Mouse (Mus musculus): Measurements from ENCODE around the gene Gm13278. TPM values are rescaled to one million over a fixed set of nuclear protein-coding genes. Genes with fewer than 3 reads are reported as not detected.
"Not testable (repeated sequence)": the region's sequence is repeated elsewhere in the genome, so short reads cannot be mapped to it uniquely, and the experiment has no call there.

The Gm13278 gene
- polyA plus RNA-seq, 1 experiment from 2014 or later = not detected

DNA sequence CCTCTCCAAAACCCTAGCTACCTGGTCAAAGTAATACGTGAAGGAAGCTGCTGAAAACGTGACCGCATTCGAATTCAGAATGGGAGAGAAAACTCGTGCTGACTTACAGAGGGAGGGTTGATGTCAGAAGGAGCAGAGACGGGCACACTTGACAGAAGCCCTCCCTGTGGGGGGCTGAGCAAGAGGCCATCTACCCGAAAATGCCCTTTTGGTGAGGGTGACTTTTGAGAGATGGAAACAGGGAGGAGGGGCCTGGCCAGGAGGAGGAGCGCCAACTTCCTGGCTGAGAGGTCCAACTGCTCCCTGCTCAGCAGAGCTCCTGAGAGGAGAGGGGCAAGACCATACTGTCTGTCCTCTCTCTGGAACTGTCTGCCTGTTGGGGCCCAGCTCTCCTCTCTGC lies 13.9 kb downstream of the Gm13278 start, which contains the start of gene Gm13288:
Gene Gm13288, plus strand, starts transcription at position 301 of the 400 bp plus-strand sequence.
- H3K36me3 ChIP-seq (ENCODE audit: control insufficient read depth, insufficient read depth, low read length); ATAC-seq (ENCODE audit: low FRiP score); H3K4me3 ChIP-seq (ENCODE audit: low read depth, low read length); H3K9ac ChIP-seq (ENCODE audit: low read depth, low read length); H3K27me3 ChIP-seq (ENCODE audit: control insufficient read depth, insufficient read depth, low read length); H3K27ac ChIP-seq (ENCODE audit: low read depth, low read length); H3K9me3 ChIP-seq (ENCODE audit: control insufficient read depth, low read length); DNase-seq (ENCODE audit: low spot score); H3K4me1 ChIP-seq (replicated peaks; ENCODE audit: control insufficient read depth, insufficient read depth, low read length); H3K4me2 ChIP-seq (replicated peaks; ENCODE audit: low read depth, low read length): not testable (repeated sequence)
- WGBS = no CpG with 5 or more reads among the region's 8 CpGs

DNA sequence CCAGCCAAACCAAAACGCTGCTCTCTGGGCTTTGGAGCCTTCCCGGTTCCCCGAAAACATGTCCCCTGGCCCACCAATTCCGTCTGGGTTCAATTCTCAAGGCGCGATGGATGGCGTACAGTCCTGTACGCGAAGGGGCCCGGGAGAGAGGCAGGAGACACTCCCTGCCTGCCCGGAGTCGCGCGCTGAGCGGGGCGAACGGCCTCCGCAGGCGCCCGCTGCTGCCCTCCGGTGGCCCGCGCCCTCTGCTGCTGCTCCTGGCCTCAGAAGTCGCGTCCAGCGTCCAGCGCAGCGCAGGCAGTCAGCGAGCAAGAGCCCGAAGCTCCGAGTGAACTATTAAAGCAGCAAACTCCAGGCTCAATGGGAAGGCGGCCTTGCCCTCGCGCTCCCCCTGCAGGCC lies 14.4 kb downstream of the Gm13278 start:
- H3K4me2 ChIP-seq (replicated peaks; ENCODE audit: low read depth, low read length); H3K4me3 ChIP-seq (ENCODE audit: low read depth, low read length); ATAC-seq (ENCODE audit: low FRiP score); H3K9me3 ChIP-seq (ENCODE audit: control insufficient read depth, low read length); H3K36me3 ChIP-seq (ENCODE audit: control insufficient read depth, insufficient read depth, low read length); H3K27ac ChIP-seq (ENCODE audit: low read depth, low read length); DNase-seq (ENCODE audit: low spot score); H3K27me3 ChIP-seq (ENCODE audit: control insufficient read depth, insufficient read depth, low read length); H3K4me1 ChIP-seq (replicated peaks; ENCODE audit: control insufficient read depth, insufficient read depth, low read length); H3K9ac ChIP-seq (ENCODE audit: low read depth, low read length): not testable (repeated sequence)
- 0% methylated on average over 6 of the region's 34 CpGs for WGBS

DNA sequence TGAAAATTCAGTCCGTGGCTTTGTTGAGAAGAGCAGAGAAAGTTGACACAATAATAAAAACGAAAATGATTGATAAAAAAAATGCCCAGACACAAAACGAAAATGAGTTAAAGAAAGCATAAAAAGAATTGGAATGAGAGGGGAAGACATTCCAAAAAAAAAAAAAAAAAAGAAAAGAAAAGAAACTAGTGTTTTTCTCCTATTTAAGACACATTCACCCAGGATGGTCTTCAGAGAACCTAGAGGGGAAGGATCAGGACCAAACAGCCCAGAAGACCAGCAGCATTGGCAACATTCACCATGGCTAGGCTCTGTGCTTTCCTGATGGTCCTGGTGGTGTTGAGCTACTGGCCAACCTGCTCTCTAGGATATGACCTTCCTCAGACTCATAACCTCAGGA lies 24.6 kb downstream of the Gm13278 start, which contains the start of gene Ifna7:
Gene Ifna7, plus strand, starts transcription at position 301 of the 400 bp plus-strand sequence.
- ATAC-seq (ENCODE audit: low FRiP score) = no peak
- WGBS = 75% methylated on average over 3 of the region's 3 CpGs
- no peak within 1 kb of the TSS for H3K4me3 ChIP-seq (ENCODE audit: low read depth, low read length)

DNA sequence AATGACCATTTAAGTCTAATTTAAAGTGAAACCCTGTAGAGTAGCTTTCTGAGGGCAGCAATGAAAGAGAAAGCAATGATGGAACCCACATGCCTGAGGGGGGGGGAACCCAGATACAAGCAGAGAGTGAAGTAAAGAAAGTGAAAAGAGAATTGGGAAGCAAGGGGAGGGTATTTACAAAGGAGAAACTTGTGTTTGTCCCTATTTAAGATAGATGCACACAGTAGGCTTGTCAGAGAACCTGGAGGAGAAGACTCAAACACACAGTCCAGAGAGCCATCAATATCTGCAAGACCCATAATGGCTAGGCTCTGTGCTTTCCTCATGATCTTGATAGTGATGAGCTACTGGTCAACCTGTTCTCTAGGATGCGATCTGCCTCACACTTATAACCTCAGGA lies 28.3 kb downstream of the Gm13278 start, which contains the start of gene Ifna11:
Gene Ifna11, plus strand, starts transcription at position 301 of the 400 bp plus-strand sequence.
- no peak for DNase-seq (ENCODE audit: low spot score)
- Histone ChIP-seq H3K9ac (ENCODE audit: low read depth, low read length) (no peak within 1 kb of the TSS), H3K36me3 (ENCODE audit: control insufficient read depth, insufficient read depth, low read length) (no peaks in the 10 kb centered on the region), H3K4me3 (ENCODE audit: low read depth, low read length) (no peak within 1 kb of the TSS), H3K9me3 (ENCODE audit: control insufficient read depth, low read length) (no peaks in the 10 kb centered on the region), H3K27me3 (ENCODE audit: control insufficient read depth, insufficient read depth, low read length) (no peaks in the 10 kb centered on the region), H3K27ac (ENCODE audit: low read depth, low read length) (no peak within 1 kb of the TSS), H3K4me2 (replicated peaks; ENCODE audit: low read depth, low read length) (no peak within 1 kb of the TSS), H3K4me1 (replicated peaks; ENCODE audit: control insufficient read depth, insufficient read depth, low read length) (no peaks in the 10 kb centered on the region)
- ATAC-seq (ENCODE audit: low FRiP score) = no peak
- 81% methylated on average over 1 of the region's 1 CpGs for WGBS

More for the DNA sequence above, 24.6 kb downstream of the Gm13278 start, which contains the start of gene Ifna7:
- Histone ChIP-seq H3K4me2 (replicated peaks; ENCODE audit: low read depth, low read length) (no peak within 1 kb of the TSS), H3K9ac (ENCODE audit: low read depth, low read length) (no peak within 1 kb of the TSS), H3K36me3 (ENCODE audit: control insufficient read depth, insufficient read depth, low read length) (no peaks in the 10 kb centered on the region), H3K4me1 (replicated peaks; ENCODE audit: control insufficient read depth, insufficient read depth, low read length) (no peaks in the 10 kb centered on the region), H3K27me3 (ENCODE audit: control insufficient read depth, insufficient read depth, low read length) (no peaks in the 10 kb centered on the region), H3K27ac (ENCODE audit: low read depth, low read length) (no peak within 1 kb of the TSS), H3K9me3 (ENCODE audit: control insufficient read depth, low read length) (no peaks in the 10 kb centered on the region)
- no peak for DNase-seq (ENCODE audit: low spot score)

DNA sequence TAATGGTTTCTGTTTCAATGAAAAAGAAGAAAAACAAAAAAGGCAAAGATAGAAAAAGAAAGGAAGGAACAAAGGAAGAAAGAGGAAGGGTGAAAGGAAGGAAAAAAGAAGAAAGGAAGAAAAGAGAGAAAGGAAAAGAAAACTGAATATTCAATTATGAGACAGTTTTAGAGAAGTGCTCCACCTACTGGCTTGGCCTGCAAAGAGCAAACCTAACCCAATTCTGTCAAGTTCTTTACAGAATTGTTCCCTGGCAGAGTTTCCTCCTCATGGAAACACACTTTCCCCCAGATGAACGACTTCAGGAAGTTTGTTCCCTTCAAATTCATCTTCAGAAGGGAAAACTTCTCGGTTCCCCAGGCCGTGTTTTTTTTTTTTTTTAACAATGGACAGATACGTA lies 31.6 kb downstream of the Gm13278 start:
- no peaks in the 10 kb centered on the region for H3K4me1 ChIP-seq (replicated peaks; ENCODE audit: control insufficient read depth, insufficient read depth, low read length)
- no peak overlapping the region for H3K27ac ChIP-seq (ENCODE audit: low read depth, low read length)
- H3K9me3 ChIP-seq (ENCODE audit: control insufficient read depth, low read length) = no peaks in the 10 kb centered on the region
- 27% methylated on average over 4 of the region's 4 CpGs for WGBS
- DNase-seq (ENCODE audit: low spot score) = peak; percentile 27
- no peaks in the 10 kb centered on the region for H3K27me3 ChIP-seq (ENCODE audit: control insufficient read depth, insufficient read depth, low read length)
- H3K9ac ChIP-seq (ENCODE audit: low read depth, low read length) = no peak overlapping the region
- H3K36me3 ChIP-seq (ENCODE audit: control insufficient read depth, insufficient read depth, low read length) = no peaks in the 10 kb centered on the region
- H3K4me3 ChIP-seq (ENCODE audit: low read depth, low read length) = no peak overlapping the region
- H3K4me2 ChIP-seq (replicated peaks; ENCODE audit: low read depth, low read length) = no peak overlapping the region
- no peak for ATAC-seq (ENCODE audit: low FRiP score)

DNA sequence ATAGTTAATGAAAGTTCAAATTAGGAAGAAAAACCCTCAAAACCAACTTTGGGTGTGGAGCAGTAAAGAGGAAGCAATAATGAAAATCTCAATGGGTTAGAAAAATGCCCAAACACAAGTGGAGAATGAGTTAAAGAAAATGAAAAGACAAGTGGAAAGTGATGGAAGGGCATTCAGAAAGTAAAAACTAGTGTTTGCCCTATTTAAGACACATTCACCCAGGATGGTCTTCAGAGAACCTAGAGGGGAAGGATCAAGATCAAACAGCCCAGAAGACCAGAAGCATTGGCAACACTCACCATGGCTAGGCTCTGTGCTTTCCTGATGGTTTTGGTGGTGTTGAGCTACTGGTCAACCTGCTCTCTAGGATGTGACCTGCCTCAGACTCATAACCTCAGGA lies 35.8 kb downstream of the Gm13278 start, which contains the start of gene Ifna6:
Gene Ifna6, plus strand, starts transcription at position 301 of the 400 bp plus-strand sequence.
- not testable (repeated sequence) for H3K27ac ChIP-seq (ENCODE audit: low read depth, low read length); DNase-seq (ENCODE audit: low spot score); H3K4me2 ChIP-seq (replicated peaks; ENCODE audit: low read depth, low read length); H3K36me3 ChIP-seq (ENCODE audit: control insufficient read depth, insufficient read depth, low read length); ATAC-seq (ENCODE audit: low FRiP score); H3K9me3 ChIP-seq (ENCODE audit: control insufficient read depth, low read length); H3K4me1 ChIP-seq (replicated peaks; ENCODE audit: control insufficient read depth, insufficient read depth, low read length); H3K4me3 ChIP-seq (ENCODE audit: low read depth, low read length); H3K9ac ChIP-seq (ENCODE audit: low read depth, low read length); H3K27me3 ChIP-seq (ENCODE audit: control insufficient read depth, insufficient read depth, low read length)

DNA sequence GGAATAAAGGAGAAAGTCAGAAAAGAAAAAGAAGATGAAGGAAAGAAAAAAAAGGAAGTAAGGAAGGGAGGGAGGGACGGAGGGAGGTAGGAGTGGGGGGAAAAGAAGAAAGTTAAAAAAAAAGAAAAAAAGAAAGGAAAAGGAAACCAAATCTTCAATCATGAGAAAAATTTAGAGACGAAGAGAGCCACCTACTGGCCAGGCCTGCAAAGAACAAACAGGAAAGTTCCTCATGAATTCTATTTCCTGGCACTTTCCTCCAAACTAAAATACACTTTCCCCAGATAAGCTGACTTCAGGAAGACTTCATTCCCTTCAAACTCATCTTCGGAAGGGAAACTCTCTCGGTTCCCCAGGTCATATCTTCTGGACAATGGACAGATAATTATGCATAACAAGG lies 39.2 kb downstream of the Gm13278 start:
- ATAC-seq (ENCODE audit: low FRiP score) (no peak), DNase-seq (ENCODE audit: low spot score) (peak; percentile 53)
- Histone ChIP-seq H3K27ac (ENCODE audit: low read depth, low read length) (no peak overlapping the region), H3K4me2 (replicated peaks; ENCODE audit: low read depth, low read length) (no peak overlapping the region), H3K36me3 (ENCODE audit: control insufficient read depth, insufficient read depth, low read length) (no peaks in the 10 kb centered on the region), H3K9me3 (ENCODE audit: control insufficient read depth, low read length) (no peaks in the 10 kb centered on the region), H3K9ac (ENCODE audit: low read depth, low read length) (no peak overlapping the region), H3K4me3 (ENCODE audit: low read depth, low read length) (no peak overlapping the region), H3K27me3 (ENCODE audit: control insufficient read depth, insufficient read depth, low read length) (no peaks in the 10 kb centered on the region), H3K4me1 (replicated peaks; ENCODE audit: control insufficient read depth, insufficient read depth, low read length) (no peaks in the 10 kb centered on the region)
- 35% methylated on average over 4 of the region's 4 CpGs for WGBS

DNA sequence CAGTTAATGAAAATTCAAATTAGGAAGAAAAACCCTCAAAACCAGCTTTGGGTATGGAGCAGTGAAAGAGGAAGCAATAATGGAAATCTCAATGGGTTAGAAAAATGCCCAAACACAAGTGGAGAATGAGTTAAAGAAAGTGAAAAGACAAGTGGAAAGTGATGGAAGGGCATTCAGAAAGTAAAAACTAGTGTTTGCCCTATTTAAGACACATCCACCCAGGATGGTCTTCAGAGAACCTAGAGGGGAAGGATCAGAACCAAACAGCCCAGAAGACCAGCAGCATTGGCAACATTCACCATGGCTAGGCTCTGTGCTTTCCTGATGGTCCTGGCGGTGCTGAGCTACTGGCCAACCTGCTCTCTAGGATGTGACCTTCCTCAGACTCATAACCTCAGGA lies 43.9 kb downstream of the Gm13278 start, which contains the start of gene Ifna5:
Gene Ifna5, plus strand, starts transcription at position 301 of the 400 bp plus-strand sequence.
- WGBS = 93% methylated on average over 1 of the region's 1 CpGs
- not testable (repeated sequence) for H3K9ac ChIP-seq (ENCODE audit: low read depth, low read length); H3K36me3 ChIP-seq (ENCODE audit: control insufficient read depth, insufficient read depth, low read length); H3K4me2 ChIP-seq (replicated peaks; ENCODE audit: low read depth, low read length); H3K27ac ChIP-seq (ENCODE audit: low read depth, low read length); DNase-seq (ENCODE audit: low spot score); H3K4me3 ChIP-seq (ENCODE audit: low read depth, low read length); H3K9me3 ChIP-seq (ENCODE audit: control insufficient read depth, low read length); ATAC-seq (ENCODE audit: low FRiP score); H3K27me3 ChIP-seq (ENCODE audit: control insufficient read depth, insufficient read depth, low read length); H3K4me1 ChIP-seq (replicated peaks; ENCODE audit: control insufficient read depth, insufficient read depth, low read length)

DNA sequence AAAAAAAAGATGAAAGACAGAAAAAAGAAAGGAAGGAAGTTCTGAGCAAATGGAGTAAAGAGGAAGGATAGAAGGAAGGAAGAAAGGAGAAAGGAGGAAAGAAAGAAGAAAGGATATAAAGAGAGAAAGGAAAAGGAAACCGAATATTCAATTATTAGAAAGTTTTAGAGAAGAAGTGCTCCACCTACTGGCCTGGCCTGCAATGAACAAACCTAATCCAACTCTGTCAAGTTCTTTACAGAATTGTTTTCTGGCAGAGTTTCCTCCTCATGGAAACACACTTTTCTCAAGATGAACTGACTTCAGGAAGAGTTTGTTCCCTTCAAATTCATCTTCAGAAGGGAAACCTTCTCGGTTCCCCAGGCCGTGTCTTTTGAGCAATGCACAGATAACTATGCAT lies 47.5 kb downstream of the Gm13278 start:
- Histone ChIP-seq H3K27me3 (ENCODE audit: control insufficient read depth, insufficient read depth, low read length) (no peaks in the 10 kb centered on the region), H3K27ac (ENCODE audit: low read depth, low read length) (no peak overlapping the region), H3K36me3 (ENCODE audit: control insufficient read depth, insufficient read depth, low read length) (no peaks in the 10 kb centered on the region), H3K4me1 (replicated peaks; ENCODE audit: control insufficient read depth, insufficient read depth, low read length) (no peaks in the 10 kb centered on the region), H3K4me3 (ENCODE audit: low read depth, low read length) (no peak overlapping the region), H3K4me2 (replicated peaks; ENCODE audit: low read depth, low read length) (no peak overlapping the region), H3K9me3 (ENCODE audit: control insufficient read depth, low read length) (no peaks in the 10 kb centered on the region), H3K9ac (ENCODE audit: low read depth, low read length) (no peak overlapping the region)
- DNase-seq (ENCODE audit: low spot score) = peak; percentile 46
- WGBS = 40% methylated on average over 3 of the region's 3 CpGs
- ATAC-seq (ENCODE audit: low FRiP score) = no peak
